Mouse (Mus musculus): ENCODE measurements at regions not wholly inside any gene's neighbourhood (a gene's known extent, or its start where the extent isn't known, plus 50 kb on each side); places are given as distances from the start of the nearest gene placed in this dataset.

DNA sequence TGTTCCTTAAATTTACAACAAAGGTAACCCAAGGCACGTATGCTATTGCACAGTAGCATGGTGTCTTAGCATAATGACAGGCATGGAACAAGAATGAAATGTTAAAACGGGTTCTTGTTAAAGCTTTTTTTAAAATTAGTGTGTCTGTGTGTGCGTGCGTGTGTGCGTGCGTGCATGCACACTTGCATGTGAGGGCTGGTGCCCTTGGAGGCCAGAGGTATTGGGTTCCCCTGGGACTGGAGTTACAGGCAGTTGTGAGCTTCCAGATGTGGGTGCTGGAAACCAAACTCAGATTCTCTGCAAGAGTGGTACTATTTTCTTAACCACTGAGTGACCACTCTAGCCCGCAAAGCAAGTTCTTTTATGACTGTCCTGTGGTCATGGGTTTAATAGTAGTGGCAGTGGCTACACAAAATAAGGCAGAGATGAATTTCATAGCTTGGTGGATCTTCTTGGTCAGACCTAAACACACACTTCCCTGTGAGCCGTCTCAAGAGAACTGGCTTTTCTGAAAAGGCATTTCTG is 59.3 kb upstream of the Dgkg start:
- no peaks in the 10 kb centered on the region for H3K36me3 ChIP-seq
- no peaks in the 10 kb centered on the region for H3K4me1 ChIP-seq
- H3K9ac ChIP-seq (replicated peaks): no peak overlapping the region
- no peaks in the 10 kb centered on the region for H3K9me3 ChIP-seq
- H3K27ac ChIP-seq (replicated peaks): no peak overlapping the region
- WGBS: 94% methylated on average over 8 of the region's 8 CpGs
- no peaks in the 10 kb centered on the region for H3K27me3 ChIP-seq
- H3K4me3 ChIP-seq: no peak overlapping the region
- H3K4me2 ChIP-seq (replicated peaks): no peak overlapping the region
- ATAC-seq (replicated peaks): no peak

DNA sequence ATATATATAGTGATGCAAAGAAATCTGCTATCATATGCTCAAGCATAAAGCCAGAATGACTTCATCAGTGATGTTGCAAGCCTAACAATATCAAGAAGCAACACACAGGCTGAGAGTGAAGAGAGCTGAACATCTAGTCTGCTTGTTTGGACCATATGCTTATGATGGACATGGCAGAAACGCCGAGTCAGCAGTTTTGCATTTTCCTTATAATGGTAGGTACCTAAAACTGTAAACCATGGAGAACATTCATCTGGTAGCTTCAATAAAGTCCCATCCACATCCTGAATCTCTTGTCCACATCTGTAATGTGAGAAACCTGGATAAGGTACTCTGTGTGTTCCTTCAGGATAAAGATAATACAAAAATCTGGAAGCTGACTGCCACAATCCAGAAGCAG is 57.3 kb upstream of the Dgkg start:
- no peak for ATAC-seq (replicated peaks)
- Histone ChIP-seq H3K27ac (replicated peaks) (no peak overlapping the region), H3K9ac (replicated peaks) (no peak overlapping the region), H3K36me3 (no peaks in the 10 kb centered on the region), H3K9me3 (no peaks in the 10 kb centered on the region), H3K4me1 (no peaks in the 10 kb centered on the region), H3K4me3 (no peak overlapping the region), H3K4me2 (replicated peaks) (no peak overlapping the region), H3K27me3 (no peaks in the 10 kb centered on the region)
- 95% methylated on average over 2 of the region's 2 CpGs for WGBS

DNA sequence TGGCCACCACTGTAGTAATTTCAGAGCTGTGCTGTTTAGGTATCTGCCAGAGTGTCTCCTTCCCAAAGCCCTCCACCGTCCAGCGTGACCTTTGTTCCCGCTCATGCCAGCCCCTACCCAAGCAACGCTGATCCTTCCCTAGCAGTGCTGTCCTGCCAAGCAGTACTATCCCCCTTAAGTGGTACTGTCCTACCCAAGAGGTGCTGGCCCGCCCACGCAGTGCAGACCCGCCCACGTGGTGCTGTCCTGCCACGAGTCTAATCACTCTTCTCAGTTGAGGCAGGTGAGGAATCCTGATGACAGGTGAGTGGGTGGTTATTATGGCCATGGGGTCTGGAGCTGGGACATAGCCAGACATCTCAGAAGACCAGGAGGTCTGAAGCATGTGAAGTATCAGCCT is 51.7 kb upstream of the Dgkg start:
- Histone ChIP-seq H3K4me1 (no peaks in the 10 kb centered on the region), H3K27me3 (no peaks in the 10 kb centered on the region), H3K36me3 (no peaks in the 10 kb centered on the region), H3K27ac (replicated peaks) (no peak overlapping the region), H3K4me2 (replicated peaks) (no peak overlapping the region), H3K9me3 (no peaks in the 10 kb centered on the region), H3K4me3 (no peak overlapping the region), H3K9ac (replicated peaks) (no peak overlapping the region)
- ATAC-seq (replicated peaks): no peak
- WGBS: 73% methylated on average over 9 of the region's 9 CpGs

Measured in forebrain, embryonic 15.5 days (tissue).